Mouse (Mus musculus) kidney, adult 2 months (tissue): Measurements from ENCODE around the gene Ptpn18.

Source experiments
- CTCF ChIP-seq: fragments of 200-500 bp; conservative IDR thresholded peaks from 2 replicates; pipeline ENCODE4 v1.5.1; 2011; ENCODE audit warnings: low read depth, mild to moderate bottlenecking, control low read depth, low read length, moderate library complexity, mixed read lengths; ENCODE audit not compliant: insufficient read depth, insufficient read length
- POLR2A ChIP-seq: fragments of 200-500 bp; IDR thresholded peaks from one replicate; pipeline ENCODE4 v1.6.1; 2011; ENCODE audit warnings: low read depth, low read length, control low read depth

DNA sequence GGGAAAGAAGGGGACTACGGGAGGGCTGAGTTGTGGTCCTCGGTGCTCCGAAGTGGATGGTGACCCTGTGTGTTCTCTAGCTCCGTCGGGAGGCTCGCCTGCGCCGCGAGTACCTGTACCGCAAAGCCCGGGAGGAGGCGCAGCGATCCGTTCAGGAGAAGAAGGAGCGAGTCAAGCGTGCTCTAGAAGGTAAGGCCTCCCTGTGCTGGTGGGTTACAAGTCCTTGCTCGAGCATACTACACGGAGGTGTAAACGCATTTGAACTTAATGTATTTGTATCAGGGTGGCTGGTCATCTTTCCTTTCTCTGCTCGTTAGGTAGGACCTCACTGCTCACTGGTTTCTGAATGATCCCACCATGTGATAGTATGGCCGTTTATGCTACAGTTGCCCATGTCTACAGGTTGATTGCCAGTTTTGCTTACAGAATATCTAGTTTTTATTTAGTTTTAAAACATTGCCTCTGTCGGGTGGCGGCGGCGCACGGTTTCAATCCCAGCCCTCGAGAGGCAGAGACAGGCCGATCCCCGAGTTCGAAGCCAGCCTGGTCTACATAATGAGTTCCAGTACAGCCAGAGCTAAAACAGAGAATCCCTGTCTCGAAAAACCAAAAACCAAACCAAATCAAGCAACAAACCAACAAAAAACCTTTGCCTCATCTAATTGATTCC is 19.5 kb upstream of the Ptpn18 start:
- TF ChIP-seq POLR2A: peak; percentile 46
- peak; percentile 31; the same call in 1 of the 2 replicates for TF ChIP-seq CTCF
